Mouse (Mus musculus): Measurements from ENCODE around the gene Gm28043. TPM values are rescaled to one million over a fixed set of nuclear protein-coding genes. Genes with fewer than 3 reads are reported as not detected.

The Gm28043 gene
- polyA plus RNA-seq, 1 experiment from 2014 or later, result 1.1 TPM

DNA sequence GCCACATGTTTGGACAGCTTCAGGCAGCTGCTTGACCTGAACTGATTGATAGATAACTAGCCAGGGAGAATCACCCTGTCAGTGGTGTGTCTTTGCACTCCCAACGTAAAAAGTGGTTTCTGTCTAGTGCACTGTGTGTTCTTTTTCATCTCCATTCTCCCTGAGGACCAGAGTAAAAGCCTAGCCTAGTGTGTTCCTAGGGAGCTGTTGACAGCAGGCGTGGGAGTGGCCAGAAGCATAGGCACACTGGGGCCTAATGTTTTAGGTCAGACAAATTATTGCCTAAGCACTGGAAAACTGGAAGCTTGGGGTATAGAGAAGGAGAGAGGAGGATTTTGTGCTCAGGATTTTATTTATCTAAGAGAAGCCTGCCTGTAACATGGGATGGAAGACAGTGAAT lies 68.5 kb downstream of the Gm28043 start:
- no peak for DNase-seq (ENCODE audit: low spot score)
- Histone ChIP-seq H3K36me3 (ENCODE audit: control insufficient read depth, insufficient read depth, low read length) (peaks cover 29% of the 10 kb centered on the region), H3K4me1 (replicated peaks; ENCODE audit: control insufficient read depth, insufficient read depth) (no peaks in the 10 kb centered on the region), H3K9me3 (ENCODE audit: control insufficient read depth, low read length) (no peaks in the 10 kb centered on the region), H3K4me3 (ENCODE audit: low read depth, low read length) (no peak overlapping the region), H3K27me3 (ENCODE audit: control insufficient read depth, insufficient read depth, low read length) (no peaks in the 10 kb centered on the region), H3K27ac (replicated peaks) (no peak overlapping the region), H3K4me2 (replicated peaks; ENCODE audit: low read depth) (no peak overlapping the region), H3K9ac (ENCODE audit: low read length) (no peak overlapping the region)
- no peak for ATAC-seq (ENCODE audit: low FRiP score, low TSS enrichment)
- 71% methylated on average over 2 of the region's 2 CpGs for WGBS
- TF ChIP-seq CTCF (IDR thresholded peaks at IDR 0.05; ENCODE audit: low read depth) (no peak), EP300 (optimal IDR thresholded peaks at IDR 0.05) (no peak)

DNA sequence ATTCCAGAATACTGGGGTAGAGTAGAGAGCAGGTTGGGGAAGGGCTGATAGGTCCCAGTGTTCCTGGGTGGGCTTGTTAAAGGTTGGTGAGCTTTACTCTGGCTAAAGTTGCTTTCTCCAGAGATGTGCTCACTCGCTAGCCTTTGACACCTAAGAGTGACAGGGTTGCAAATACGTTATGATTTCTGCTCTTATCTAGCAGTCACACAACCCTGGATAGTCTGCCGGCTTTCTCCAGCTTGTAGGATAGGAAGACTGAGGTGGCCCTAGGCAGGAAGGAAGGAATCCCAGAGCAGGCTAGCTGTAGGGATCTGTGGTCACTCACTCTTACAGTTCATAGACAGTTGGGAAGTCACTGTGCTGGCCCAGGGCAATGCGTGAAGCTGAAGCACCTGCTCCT lies 69.6 kb downstream of the Gm28043 start:
- no peak for ATAC-seq (ENCODE audit: low FRiP score, low TSS enrichment)
- Histone ChIP-seq H3K4me2 (replicated peaks; ENCODE audit: low read depth) (no peak overlapping the region), H3K9ac (ENCODE audit: low read length) (no peak overlapping the region), H3K27me3 (ENCODE audit: control insufficient read depth, insufficient read depth, low read length) (no peaks in the 10 kb centered on the region), H3K27ac (replicated peaks) (no peak overlapping the region), H3K4me3 (ENCODE audit: low read depth, low read length) (no peak overlapping the region), H3K9me3 (ENCODE audit: control insufficient read depth, low read length) (no peaks in the 10 kb centered on the region), H3K36me3 (ENCODE audit: control insufficient read depth, insufficient read depth, low read length) (peaks cover 26% of the 10 kb centered on the region), H3K4me1 (replicated peaks; ENCODE audit: control insufficient read depth, insufficient read depth) (no peaks in the 10 kb centered on the region)
- no peak for TF ChIP-seq CTCF (IDR thresholded peaks at IDR 0.05; ENCODE audit: low read depth)
- TF ChIP-seq EP300 (optimal IDR thresholded peaks at IDR 0.05), result no peak
- DNase-seq (ENCODE audit: low spot score), result no peak
- WGBS, result 91% methylated on average over 4 of the region's 4 CpGs

DNA sequence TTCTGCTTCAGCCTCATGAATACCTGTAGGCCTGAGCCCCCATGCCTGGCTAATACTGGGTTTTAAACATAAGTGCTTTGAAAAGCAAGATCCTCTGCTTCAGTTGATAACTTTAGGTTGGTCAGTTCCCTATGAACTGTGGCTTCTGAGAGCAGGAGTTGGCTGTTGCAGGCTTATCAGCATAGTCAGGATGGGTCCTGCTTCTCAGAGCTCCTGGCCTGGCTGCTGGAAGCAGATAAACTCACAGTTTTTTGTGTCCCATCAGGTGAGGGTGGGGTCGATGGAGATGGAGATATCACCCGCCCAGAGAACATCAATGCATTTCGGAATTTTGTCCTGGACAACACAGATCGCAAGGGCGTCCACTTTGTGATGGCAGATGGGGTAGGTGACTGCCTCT lies 72.1 kb downstream of the Gm28043 start:
- Histone ChIP-seq H3K4me1 (replicated peaks; ENCODE audit: control insufficient read depth, insufficient read depth) (no peaks in the 10 kb centered on the region), H3K27me3 (ENCODE audit: control insufficient read depth, insufficient read depth, low read length) (no peaks in the 10 kb centered on the region), H3K4me2 (replicated peaks; ENCODE audit: low read depth) (no peak overlapping the region), H3K9me3 (ENCODE audit: control insufficient read depth, low read length) (no peaks in the 10 kb centered on the region), H3K9ac (ENCODE audit: low read length) (no peak overlapping the region), H3K27ac (replicated peaks) (no peak overlapping the region), H3K36me3 (ENCODE audit: control insufficient read depth, insufficient read depth, low read length) (peaks cover 28% of the 10 kb centered on the region), H3K4me3 (ENCODE audit: low read depth, low read length) (no peak overlapping the region)
- TF ChIP-seq EP300 (optimal IDR thresholded peaks at IDR 0.05), result no peak
- TF ChIP-seq CTCF (IDR thresholded peaks at IDR 0.05; ENCODE audit: low read depth), result no peak
- no peak for ATAC-seq (ENCODE audit: low FRiP score, low TSS enrichment)
- no peak for DNase-seq (ENCODE audit: low spot score)
- 93% methylated on average over 5 of the region's 5 CpGs for WGBS

DNA sequence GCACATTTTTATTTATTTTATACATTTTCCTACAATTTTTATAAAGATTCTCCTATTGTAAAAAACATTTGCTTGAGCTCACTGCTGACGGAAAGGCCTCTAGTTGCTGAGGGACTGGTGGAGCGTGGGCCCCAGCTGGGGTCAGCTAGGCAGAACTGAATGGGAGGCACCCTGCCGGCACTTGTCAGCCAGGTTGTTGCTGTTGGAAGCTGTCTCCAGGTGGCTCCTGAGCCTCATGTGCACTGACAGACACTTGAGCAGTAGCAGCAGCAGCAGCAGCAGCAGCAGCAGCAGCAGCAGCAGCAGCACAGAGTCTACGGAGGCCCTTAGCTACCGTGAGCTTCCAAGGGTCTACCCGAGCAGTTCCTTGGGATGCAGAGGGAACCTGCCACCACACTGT lies 72.7 kb downstream of the Gm28043 start:
- H3K27me3 ChIP-seq (ENCODE audit: control insufficient read depth, insufficient read depth, low read length), result no peaks in the 10 kb centered on the region
- no peak for DNase-seq (ENCODE audit: low spot score)
- H3K4me2 ChIP-seq (replicated peaks; ENCODE audit: low read depth), result no peak overlapping the region
- no peak for TF ChIP-seq EP300 (optimal IDR thresholded peaks at IDR 0.05)
- no peak for TF ChIP-seq CTCF (IDR thresholded peaks at IDR 0.05; ENCODE audit: low read depth)
- peaks cover 28% of the 10 kb centered on the region for H3K36me3 ChIP-seq (ENCODE audit: control insufficient read depth, insufficient read depth, low read length)
- no peak for ATAC-seq (ENCODE audit: low FRiP score, low TSS enrichment)
- WGBS, result 88% methylated on average over 6 of the region's 6 CpGs
- H3K9ac ChIP-seq (ENCODE audit: low read length), result no peak overlapping the region
- no peaks in the 10 kb centered on the region for H3K4me1 ChIP-seq (replicated peaks; ENCODE audit: control insufficient read depth, insufficient read depth)
- H3K4me3 ChIP-seq (ENCODE audit: low read depth, low read length), result no peak overlapping the region
- no peaks in the 10 kb centered on the region for H3K9me3 ChIP-seq (ENCODE audit: control insufficient read depth, low read length)
- no peak overlapping the region for H3K27ac ChIP-seq (replicated peaks)

DNA sequence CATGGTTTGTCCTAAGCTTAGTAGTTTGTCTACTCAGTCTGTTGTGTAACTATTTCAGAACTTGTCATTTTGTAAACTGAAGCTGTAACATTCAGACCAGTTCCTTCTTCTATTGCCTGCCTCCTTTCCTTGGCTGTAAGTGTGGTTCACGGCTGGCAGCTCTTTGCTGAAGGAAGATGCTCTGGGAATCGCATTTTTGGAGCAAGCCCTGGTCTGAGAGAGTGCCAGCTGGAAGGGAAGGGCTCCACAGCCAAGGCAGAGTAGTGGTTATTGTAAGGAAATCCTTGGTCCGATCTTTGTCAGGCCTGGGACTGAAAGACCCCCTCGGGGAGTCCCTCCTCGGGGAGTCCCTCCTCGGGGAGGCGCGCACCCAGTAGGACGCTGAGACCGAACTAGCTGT lies 73.9 kb downstream of the Gm28043 start:
- Histone ChIP-seq H3K9me3 (ENCODE audit: control insufficient read depth, low read length) (no peaks in the 10 kb centered on the region), H3K4me1 (replicated peaks; ENCODE audit: control insufficient read depth, insufficient read depth) (no peaks in the 10 kb centered on the region), H3K27ac (replicated peaks) (no peak overlapping the region), H3K9ac (ENCODE audit: low read length) (no peak overlapping the region), H3K36me3 (ENCODE audit: control insufficient read depth, insufficient read depth, low read length) (peaks cover 28% of the 10 kb centered on the region), H3K4me2 (replicated peaks; ENCODE audit: low read depth) (no peak overlapping the region), H3K4me3 (ENCODE audit: low read depth, low read length) (no peak overlapping the region), H3K27me3 (ENCODE audit: control insufficient read depth, insufficient read depth, low read length) (no peaks in the 10 kb centered on the region)
- ATAC-seq (ENCODE audit: low FRiP score, low TSS enrichment) (no peak), DNase-seq (ENCODE audit: low spot score) (no peak)
- 93% methylated on average over 10 of the region's 10 CpGs for WGBS
- TF ChIP-seq EP300 (optimal IDR thresholded peaks at IDR 0.05), result no peak
- no peak for TF ChIP-seq CTCF (IDR thresholded peaks at IDR 0.05; ENCODE audit: low read depth)

DNA sequence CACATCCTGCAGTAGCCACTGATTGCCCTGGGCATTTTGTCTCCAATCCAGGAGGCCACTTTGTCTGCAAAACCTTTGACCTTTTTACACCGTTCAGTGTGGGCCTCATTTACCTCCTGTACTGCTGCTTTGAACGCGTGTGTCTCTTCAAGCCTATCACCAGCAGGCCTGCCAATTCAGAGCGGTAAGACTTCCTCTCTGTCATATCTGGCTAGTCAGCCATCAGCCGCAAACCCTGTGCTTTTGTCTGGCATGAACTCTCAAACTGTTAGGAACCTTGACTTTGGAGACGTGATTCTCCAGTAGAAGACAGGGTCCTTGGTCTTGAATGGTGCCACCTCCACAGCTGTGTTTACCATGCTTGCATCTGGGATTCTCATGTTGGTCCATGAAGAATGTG lies 75.6 kb downstream of the Gm28043 start:
- H3K27me3 ChIP-seq (ENCODE audit: control insufficient read depth, insufficient read depth, low read length), result no peaks in the 10 kb centered on the region
- 73% methylated on average over 6 of the region's 6 CpGs for WGBS
- no peaks in the 10 kb centered on the region for H3K9me3 ChIP-seq (ENCODE audit: control insufficient read depth, low read length)
- no peak overlapping the region for H3K4me2 ChIP-seq (replicated peaks; ENCODE audit: low read depth)
- H3K4me3 ChIP-seq (ENCODE audit: low read depth, low read length), result no peak overlapping the region
- TF ChIP-seq EP300 (optimal IDR thresholded peaks at IDR 0.05) (no peak), CTCF (IDR thresholded peaks at IDR 0.05; ENCODE audit: low read depth) (no peak)
- no peak for ATAC-seq (ENCODE audit: low FRiP score, low TSS enrichment)
- H3K9ac ChIP-seq (ENCODE audit: low read length), result no peak overlapping the region
- DNase-seq (ENCODE audit: low spot score), result no peak
- peaks cover 35% of the 10 kb centered on the region for H3K36me3 ChIP-seq (ENCODE audit: control insufficient read depth, insufficient read depth, low read length)
- H3K4me1 ChIP-seq (replicated peaks; ENCODE audit: control insufficient read depth, insufficient read depth), result no peaks in the 10 kb centered on the region
- H3K27ac ChIP-seq (replicated peaks), result no peak overlapping the region

Measured in stomach, postnatal 0 days (tissue).